Mouse (Mus musculus): ENCODE results near the gene Phtf1.

Phtf1 gene

GRCm38 (mm10) chr3:103967861-103968691 is at the start of gene Phtf1:
Phtf1 (plus strand) TSS chr3:103968110.
- no peak for DNase-seq (ENCODE audit: extremely low read depth, low read depth, low spot score)

GRCm38 (mm10) chr3:103920094-103920493 is 47.8 kb upstream of the Phtf1 start:
- DNase-seq (ENCODE audit: extremely low read depth, low read depth, low spot score): no peak

GRCm38 (mm10) chr3:103925302-103925701 is 42.6 kb upstream of the Phtf1 start:
- no peak for DNase-seq (ENCODE audit: extremely low read depth, low read depth, low spot score)

- DNase-seq (ENCODE audit: extremely low read depth, low read depth, low spot score): no peak
These were observed 40.4 kb upstream of the Phtf1 start for GRCm38 (mm10) chr3:103927511-103927910.

- no peak for DNase-seq (ENCODE audit: extremely low read depth, low read depth, low spot score)
These were observed 22.9 kb upstream of the Phtf1 start for GRCm38 (mm10) chr3:103944794-103945562.

- DNase-seq (ENCODE audit: extremely low read depth, low read depth, low spot score): no peak
These were observed 19.2 kb upstream of the Phtf1 start for GRCm38 (mm10) chr3:103948666-103949065.

- DNase-seq (ENCODE audit: extremely low read depth, low read depth, low spot score): no peak
These were observed 7.3 kb upstream of the Phtf1 start for GRCm38 (mm10) chr3:103960622-103961021.

GRCm38 (mm10) chr3:103967231-103967630 is 679 bp upstream of the Phtf1 start:
- no peak for DNase-seq (ENCODE audit: extremely low read depth, low read depth, low spot score)

GRCm38 (mm10) chr3:103968701-103969100 is 791 bp downstream of the Phtf1 start:
- DNase-seq (ENCODE audit: extremely low read depth, low read depth, low spot score): no peak

- peak; percentile 87 for DNase-seq (ENCODE audit: extremely low read depth, low read depth, low spot score)
These were observed 3.2 kb downstream of the Phtf1 start for GRCm38 (mm10) chr3:103971157-103971556.

- DNase-seq (ENCODE audit: extremely low read depth, low read depth, low spot score): no peak
These were observed 16.6 kb downstream of the Phtf1 start for GRCm38 (mm10) chr3:103984556-103984955.

GRCm38 (mm10) chr3:103985194-103985593 is 17.3 kb downstream of the Phtf1 start:
- DNase-seq (ENCODE audit: extremely low read depth, low read depth, low spot score): peak; percentile 70

GRCm38 (mm10) chr3:103987831-103988432 is 20.0 kb downstream of the Phtf1 start:
- no peak for DNase-seq (ENCODE audit: extremely low read depth, low read depth, low spot score)

GRCm38 (mm10) chr3:103989352-103989751 is 21.4 kb downstream of the Phtf1 start:
- no peak for DNase-seq (ENCODE audit: extremely low read depth, low read depth, low spot score)

GRCm38 (mm10) chr3:103991271-103991670 is 23.4 kb downstream of the Phtf1 start:
- no peak for DNase-seq (ENCODE audit: extremely low read depth, low read depth, low spot score)

GRCm38 (mm10) chr3:103998724-103999123 is 30.8 kb downstream of the Phtf1 start:
- DNase-seq (ENCODE audit: extremely low read depth, low read depth, low spot score): no peak

- no peak for DNase-seq (ENCODE audit: extremely low read depth, low read depth, low spot score)
These were observed 39.1 kb downstream of the Phtf1 start for GRCm38 (mm10) chr3:104006896-104007466.

- DNase-seq (ENCODE audit: extremely low read depth, low read depth, low spot score): no peak
These were observed 39.6 kb downstream of the Phtf1 start for GRCm38 (mm10) chr3:104007479-104007878.

- no peak for DNase-seq (ENCODE audit: extremely low read depth, low read depth, low spot score)
These were observed 42.2 kb downstream of the Phtf1 start for GRCm38 (mm10) chr3:104009924-104010662.

GRCm38 (mm10) chr3:104011972-104012371 is 44.1 kb downstream of the Phtf1 start:
- DNase-seq (ENCODE audit: extremely low read depth, low read depth, low spot score): no peak

GRCm38 (mm10) chr3:104017931-104018330 is 50.0 kb downstream of the Phtf1 start:
- DNase-seq (ENCODE audit: extremely low read depth, low read depth, low spot score): no peak
